Mouse (Mus musculus) heart, postnatal 14 days (tissue): ENCODE measurements around the gene Pdgfc. TPM values are rescaled to one million over a fixed set of nuclear protein-coding genes. Genes with fewer than 3 reads are reported as not detected.

ENCODE experiments used
- DNase-seq, 2 experiments: peaks; one replicate each; pipeline ENCODE4 v3.0.0; 2021 to 2022
- intact Hi-C: fragments of 180-260 bp; cut with DNase I; formaldehyde crosslinking; loops from one replicate; pipeline ENCODE4 v1.15.1; 2025
- total RNA-seq, 2 experiments: library from RNA; stranded (reverse); gene quantifications; 2 replicates each; pipeline ENCODE4 v1.2.3; 2021

Pdgfc gene
- total RNA-seq, 2 experiments from 2014 or later: 2.1 to 3.7 TPM

DNA sequence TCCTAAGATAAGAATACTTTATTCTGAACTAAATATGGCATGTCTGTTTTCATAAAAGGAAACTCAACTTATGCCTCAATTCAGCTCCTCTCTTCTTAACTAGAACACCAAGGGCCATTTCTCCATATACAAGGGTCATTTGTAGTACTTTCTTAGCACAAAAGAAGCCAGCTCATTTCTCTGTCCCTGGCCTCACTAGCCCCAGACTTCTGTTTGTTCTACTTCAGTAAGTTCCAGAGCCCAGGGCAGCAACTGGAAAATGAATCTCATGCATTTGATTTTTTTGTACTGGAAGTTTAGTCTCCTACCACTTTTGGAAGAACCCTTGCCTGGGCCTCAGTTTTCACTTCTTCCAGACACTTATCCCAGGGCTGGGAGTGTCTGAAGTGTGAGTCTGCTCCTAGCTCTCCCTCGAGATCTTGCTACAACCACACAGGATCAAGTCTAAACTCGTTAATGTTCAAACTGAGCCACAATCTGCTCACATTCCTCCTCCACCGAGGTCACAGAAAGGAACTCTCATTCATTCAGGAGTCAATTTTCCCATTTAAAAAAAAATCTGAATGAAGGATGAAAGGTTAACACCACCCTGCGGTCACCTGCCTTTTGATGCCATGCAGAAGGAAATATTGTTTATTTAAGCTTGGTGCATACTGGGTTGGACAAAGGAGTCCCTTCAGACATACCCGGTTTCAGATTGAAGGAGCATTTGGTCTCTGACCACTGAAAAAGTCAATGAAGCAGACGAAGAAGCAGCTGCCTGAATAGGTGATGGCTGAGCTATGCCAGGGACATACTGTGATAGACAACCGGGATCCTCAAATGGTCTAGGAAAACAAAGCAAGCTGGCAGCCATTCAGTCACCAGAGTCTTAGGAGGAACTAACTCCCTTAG lies 206.7 kb downstream of the Pdgfc start:
- intact Hi-C loops: no loop called here
- no peak for DNase-seq

DNA sequence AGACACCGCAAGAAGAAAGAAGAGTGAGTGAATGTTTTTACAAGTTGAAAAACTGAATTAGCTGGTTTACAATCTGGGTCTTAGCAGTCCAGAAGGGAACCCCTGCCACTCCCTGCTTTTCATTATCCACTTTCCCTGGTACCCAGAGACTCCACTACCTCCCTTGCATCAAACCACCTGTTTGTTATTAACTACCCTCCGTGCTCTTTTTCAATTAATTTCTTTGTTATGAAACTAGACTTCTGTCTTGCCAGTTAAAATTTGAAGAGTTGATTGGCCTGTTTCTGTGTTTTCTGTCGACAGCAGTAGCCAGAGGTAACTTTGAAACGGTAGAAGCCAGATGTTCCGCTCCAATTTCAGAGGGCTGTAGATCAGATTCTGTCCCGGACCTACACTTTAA lies 207.4 kb downstream of the Pdgfc start:
- no peak for DNase-seq
- intact Hi-C loops: no loop called here

DNA sequence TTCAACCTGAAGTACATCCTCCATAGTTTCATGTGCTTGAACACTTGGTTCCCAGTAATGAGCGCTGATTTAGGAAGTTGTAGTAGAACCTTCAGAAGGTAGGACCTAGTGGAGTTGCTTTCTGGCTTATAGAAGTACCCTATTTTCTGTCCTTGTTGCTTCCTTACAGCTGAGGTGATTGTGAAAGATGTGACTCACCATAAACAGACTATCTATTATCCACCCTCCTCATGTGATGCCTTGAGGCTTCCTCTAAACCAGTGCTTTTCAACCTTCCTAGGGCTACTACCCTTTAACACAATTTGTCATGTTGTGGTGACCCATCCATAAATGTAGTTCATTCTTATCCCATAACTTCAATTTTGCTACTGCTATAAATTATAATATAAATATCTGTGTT lies 226.6 kb downstream of the Pdgfc start:
- DNase-seq: no peak
- intact Hi-C loops: no loop called here

Other genes with a start within 250 kb of the Pdgfc start
- under 1 TPM in 1 of 2 experiments, not detected in 1; 0.17 TPM for gene Gria2, start 233.6 kb upstream of the Pdgfc start, total RNA-seq
- gene Glrb, start 122.8 kb upstream of the Pdgfc start, total RNA-seq: under 1 TPM; 0.10 to 0.26 TPM